Mouse (Mus musculus) midbrain, embryonic 13.5 days (tissue): ENCODE measurements around the gene Olfr155. TPM values are rescaled to one million over a fixed set of nuclear protein-coding genes. Genes with fewer than 3 reads are reported as not detected.

Experiments used
- ATAC-seq: fragments of 200-750 bp; cut with Nextera tagmentation; 2 replicates; pipeline ENCODE4 v1.8.0; 2017; ENCODE audit warnings: mild to moderate bottlenecking, moderate TSS enrichment, moderate library complexity
- H3K27ac ChIP-seq: fragments of 300-500 bp; sonication (generic); 2 replicates; pipeline ENCODE4 v1.5.1; 2015; ENCODE audit warnings: inconsistent platforms, mild to moderate bottlenecking, moderate library complexity
- H3K27me3 ChIP-seq: fragments of 300-500 bp; sonication (generic); 2 replicates; pipeline ENCODE4 v1.6.1; 2015; ENCODE audit warnings: mild to moderate bottlenecking, inconsistent platforms
- H3K36me3 ChIP-seq: fragments of 300-500 bp; sonication (generic); 2 replicates; pipeline ENCODE4 v1.6.1; 2015; ENCODE audit warnings: mild to moderate bottlenecking, inconsistent platforms
- H3K4me1 ChIP-seq: fragments of 300-500 bp; sonication (generic); replicated peaks from 2 replicates; pipeline ENCODE4 v1.6.1; 2015; ENCODE audit warnings: inconsistent platforms
- H3K4me2 ChIP-seq: fragments of 300-500 bp; sonication (generic); replicated peaks from 2 replicates; pipeline ENCODE4 v1.6.1; 2015; ENCODE audit warnings: moderate library complexity, mild to moderate bottlenecking, inconsistent platforms
- H3K4me3 ChIP-seq: fragments of 300-500 bp; sonication (generic); replicated peaks from 2 replicates; pipeline ENCODE4 v1.5.1; 2015; ENCODE audit warnings: mild to moderate bottlenecking, inconsistent platforms
- H3K9ac ChIP-seq: fragments of 300-500 bp; sonication (generic); replicated peaks from 2 replicates; pipeline ENCODE4 v1.6.1; 2015; ENCODE audit warnings: mild to moderate bottlenecking, inconsistent platforms
- H3K9me3 ChIP-seq: fragments of 300-500 bp; sonication (generic); 2 replicates; pipeline ENCODE4 v1.6.1; 2016; ENCODE audit warnings: mild to moderate bottlenecking, inconsistent platforms
- WGBS: fragments of 180-500 bp; shearing (Covaris S2); methylation state at CpG from one replicate; pipeline ENCODE4 v1.1.7; 2015; 5-methylcytosine and 5-hydroxymethylcytosine counted together
- polyA plus RNA-seq: library from polyadenylated mRNA; unstranded; fragments of >200 nt; fragmentation: Nextera tagmentation; extraction: Ambion mirVana; gene quantifications from 2 replicates; pipeline ENCODE4 v1.2.1, GENCODE M21; 2015

The Olfr155 gene
- polyA plus RNA-seq, 1 experiment from 2014 or later: not detected

DNA sequence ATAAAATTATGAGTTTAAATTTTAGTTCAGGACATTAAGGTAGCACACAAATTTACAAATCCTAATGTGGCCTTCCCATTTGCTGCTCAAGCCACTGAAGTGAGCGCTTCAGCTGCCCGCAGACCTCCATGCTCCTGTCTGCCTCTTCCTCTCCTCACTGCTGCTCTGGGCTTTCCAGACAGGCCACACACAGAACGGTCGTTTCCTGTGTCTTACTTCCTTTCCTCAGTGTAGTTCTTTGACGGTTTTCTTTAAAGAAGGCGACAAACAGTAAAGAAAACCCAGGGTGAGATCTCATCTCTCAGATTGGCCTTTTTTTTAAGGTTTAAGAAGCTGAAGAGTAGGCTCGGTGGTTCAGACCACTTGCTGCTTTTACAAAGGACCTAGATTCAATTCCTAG lies 52.3 kb downstream of the Olfr155 start:
- no peaks in the 10 kb centered on the region for H3K27me3 ChIP-seq
- no peak overlapping the region for H3K9ac ChIP-seq
- no peaks in the 10 kb centered on the region for H3K9me3 ChIP-seq
- 79% methylated on average over 7 of the region's 7 CpGs for WGBS
- 0 out of 2 replicates have a peak, but pooled peaks cover 2% of the 10 kb centered on the region for H3K4me1 ChIP-seq
- no peak for ATAC-seq
- peaks cover 26% of the 10 kb centered on the region for H3K36me3 ChIP-seq
- H3K4me3 ChIP-seq: no peak overlapping the region
- H3K4me2 ChIP-seq: no peak overlapping the region
- H3K27ac ChIP-seq: no peak overlapping the region

DNA sequence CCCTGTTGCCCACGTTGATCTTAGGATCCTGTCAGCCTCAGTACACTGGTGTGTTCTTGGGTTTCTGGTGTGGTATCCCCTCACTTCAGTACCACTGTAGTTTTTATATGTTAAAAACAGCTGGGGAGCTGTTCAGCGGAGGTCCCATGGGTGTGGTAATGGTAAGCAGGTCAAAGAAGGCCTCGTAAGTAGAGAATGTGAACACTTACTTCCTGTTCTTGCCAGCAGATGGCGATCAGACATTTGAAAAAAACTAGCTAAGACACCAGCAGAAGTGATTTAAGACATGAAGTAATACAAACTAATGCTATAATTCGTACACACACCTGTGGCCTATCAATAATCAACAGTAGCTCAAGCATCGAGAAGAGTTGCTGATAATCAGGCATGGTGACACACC lies 55.1 kb downstream of the Olfr155 start:
- H3K36me3 ChIP-seq: peaks cover 27% of the 10 kb centered on the region
- no peaks in the 10 kb centered on the region for H3K27me3 ChIP-seq
- 30% methylated on average over 6 of the region's 6 CpGs for WGBS
- no peak overlapping the region for H3K9ac ChIP-seq
- no peak overlapping the region for H3K27ac ChIP-seq
- H3K4me3 ChIP-seq: no peak overlapping the region
- no peak for ATAC-seq
- 0 out of 2 replicates have a peak, but pooled peaks cover 2% of the 10 kb centered on the region for H3K4me1 ChIP-seq
- H3K9me3 ChIP-seq: no peaks in the 10 kb centered on the region
- H3K4me2 ChIP-seq: no peak overlapping the region

Other genes with a start within 250 kb of the Olfr155 start
- gene Npr2, start 219.6 kb upstream of the Olfr155 start, polyA plus RNA-seq: 13.8 and 14.7 TPM in 2 replicates
- gene Spag8, start 198.0 kb upstream of the Olfr155 start, polyA plus RNA-seq: 5.5 and 5.6 TPM in 2 replicates
- 75.6 and 77.9 TPM in 2 replicates for gene Hint2, start 195.1 kb upstream of the Olfr155 start, polyA plus RNA-seq
- 16.3 and 17.1 TPM in 2 replicates for gene Tmem8b, start 182.6 kb upstream of the Olfr155 start, polyA plus RNA-seq
- gene Fam221b, start 182.4 kb upstream of the Olfr155 start, polyA plus RNA-seq: 1.8 and 2.4 TPM in 2 replicates
- gene Olfr70, start 150.8 kb upstream of the Olfr155 start, polyA plus RNA-seq: 0.08 TPM in 1 of 2 replicates, not detected in the other
- gene Olfr71, start 141.3 kb upstream of the Olfr155 start, polyA plus RNA-seq: 0.08 and 0.10 TPM in 2 replicates
- gene Hrct1, start 124.4 kb upstream of the Olfr155 start, polyA plus RNA-seq: 0.13 and 0.35 TPM in 2 replicates
- 0.05 TPM in 1 of 2 replicates, not detected in the other for gene Spaar, start 121.5 kb upstream of the Olfr155 start, polyA plus RNA-seq
- gene Olfr159, start 80.6 kb upstream of the Olfr155 start, polyA plus RNA-seq: not detected in 2 replicates
- gene Olfr156, start 27.7 kb upstream of the Olfr155 start, polyA plus RNA-seq: not detected in 2 replicates
- gene Olfr157, start 11.4 kb upstream of the Olfr155 start, polyA plus RNA-seq: not detected in 2 replicates
- 6.0 TPM in 2 replicates for gene Reck, start 24.0 kb downstream of the Olfr155 start, polyA plus RNA-seq
- 33.7 and 35.3 TPM in 2 replicates for gene Glipr2, start 105.8 kb downstream of the Olfr155 start, polyA plus RNA-seq
- gene Ccin, start 131.9 kb downstream of the Olfr155 start, polyA plus RNA-seq: not detected in 2 replicates
- gene Clta, start 152.9 kb downstream of the Olfr155 start, polyA plus RNA-seq: 275 TPM in 2 replicates
- gene Gne, start 232.6 kb downstream of the Olfr155 start, polyA plus RNA-seq: 20.4 and 21.3 TPM in 2 replicates